Mouse (Mus musculus): ENCODE measurements at regions not wholly inside any gene's neighbourhood (a gene's known extent, or its start where the extent isn't known, plus 50 kb on each side); places are given as distances from the start of the nearest gene placed in this dataset.

GRCm38 (mm10) chrX:140164859-140165258 lies 102.2 kb downstream of the Pih1h3b start:
- no peak for DNase-seq (ENCODE audit: low read depth, low spot score)

DNA sequence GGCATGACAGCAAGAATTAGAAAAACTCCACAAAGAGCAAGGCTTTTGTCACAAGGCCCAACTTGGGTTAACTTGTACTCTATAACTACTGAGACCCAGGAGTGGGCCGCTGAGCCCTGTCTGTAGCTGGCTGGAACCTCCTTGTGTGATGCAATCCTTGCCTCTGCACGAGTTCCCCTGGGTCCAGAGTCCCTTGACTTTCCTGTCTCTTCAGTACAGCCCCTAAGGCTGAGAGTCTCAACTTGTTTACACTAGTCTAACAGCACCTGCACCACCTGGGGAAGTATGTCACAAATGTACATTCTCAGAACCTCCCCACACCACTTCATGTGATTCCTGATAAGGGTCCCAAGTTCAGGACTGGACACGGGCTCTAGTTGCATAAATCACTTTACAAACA lies 103.3 kb downstream of the Pih1h3b start:
- no peak for DNase-seq (ENCODE audit: low read depth, low spot score)

GRCm38 (mm10) chrX:140179850-140180249 lies 117.2 kb downstream of the Pih1h3b start:
- DNase-seq (ENCODE audit: low read depth, low spot score): no peak

- peak; percentile 16 for DNase-seq (ENCODE audit: low read depth, low spot score)
These were observed 120.3 kb downstream of the Pih1h3b start for GRCm38 (mm10) chrX:140183003-140183402.

DNA sequence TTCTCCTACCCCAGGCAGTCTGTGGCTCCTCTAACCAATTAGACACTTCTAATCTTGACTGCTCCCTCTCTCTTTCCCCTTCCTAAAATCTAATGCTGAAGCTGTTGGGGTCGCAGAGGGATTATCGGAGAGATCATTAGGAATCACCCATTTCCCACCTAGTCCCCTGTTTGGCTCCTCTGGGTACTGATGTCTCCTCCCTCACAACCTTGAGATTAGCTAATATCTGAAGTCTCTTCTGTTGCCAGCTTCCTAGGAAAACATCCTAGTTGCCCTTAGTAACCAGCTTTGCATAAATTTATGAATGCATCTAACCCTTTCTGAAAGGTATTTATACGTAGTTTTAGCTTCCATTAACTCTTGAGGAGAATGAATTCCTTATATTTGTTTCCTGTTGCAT lies 138.4 kb upstream of the Frmpd3 start:
- DNase-seq (ENCODE audit: low read depth, low spot score): no peak

DNA sequence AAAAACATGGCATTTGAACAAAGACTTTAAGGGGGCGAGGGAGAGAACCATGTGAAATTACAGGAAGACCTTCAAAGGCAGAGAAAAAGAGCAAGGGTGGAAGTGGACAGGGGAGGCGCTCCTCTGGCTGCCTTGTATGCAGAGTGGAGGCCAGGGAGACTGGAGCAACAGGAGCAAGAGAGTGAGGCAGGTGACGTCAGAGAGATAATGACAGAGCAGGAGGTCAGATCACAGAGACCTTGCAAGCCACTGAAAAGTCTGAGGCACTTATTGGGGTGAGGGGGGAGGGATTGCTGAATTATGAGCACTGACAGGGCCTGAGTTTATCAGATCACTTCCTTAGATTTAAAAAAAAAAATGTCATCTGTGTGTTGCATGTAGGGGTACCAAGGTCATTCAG lies 133.3 kb upstream of the Frmpd3 start:
- no peak for DNase-seq (ENCODE audit: low read depth, low spot score)

DNA sequence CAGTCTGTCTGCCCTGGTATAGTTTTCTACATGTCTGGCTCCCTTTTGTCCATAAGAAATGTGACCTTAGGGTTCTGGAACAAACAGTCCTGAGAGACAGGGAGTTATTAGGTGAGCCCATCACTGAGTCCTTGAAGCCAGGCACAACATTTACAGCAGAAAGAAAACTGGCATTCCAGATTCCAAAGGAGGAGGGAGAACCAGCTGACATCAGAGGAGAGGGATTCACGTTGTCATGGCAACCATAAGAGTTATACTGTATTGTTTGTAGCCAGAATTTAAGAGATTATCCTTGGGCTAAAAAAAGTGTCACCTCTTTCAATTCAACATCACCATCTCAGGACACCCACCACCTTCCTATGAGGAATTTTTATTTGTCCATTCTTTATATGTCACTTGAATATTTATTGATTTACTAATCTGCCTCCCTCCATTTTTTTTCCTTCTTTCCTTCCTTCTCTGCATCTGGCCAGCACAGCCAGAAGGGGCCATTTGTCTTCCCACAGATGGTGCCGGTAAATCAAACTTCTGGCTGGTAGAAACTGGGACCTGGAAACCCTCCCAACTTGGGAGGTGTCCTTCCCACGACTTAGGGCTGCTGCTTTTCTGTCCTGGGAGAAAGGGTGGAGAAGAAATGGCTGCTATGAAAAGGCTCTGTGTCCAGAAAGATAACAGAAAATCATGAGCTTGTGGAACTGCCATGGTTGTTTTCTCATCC lies 129.3 kb upstream of the Frmpd3 start:
- DNase-seq (ENCODE audit: low read depth, low spot score): no peak

DNA sequence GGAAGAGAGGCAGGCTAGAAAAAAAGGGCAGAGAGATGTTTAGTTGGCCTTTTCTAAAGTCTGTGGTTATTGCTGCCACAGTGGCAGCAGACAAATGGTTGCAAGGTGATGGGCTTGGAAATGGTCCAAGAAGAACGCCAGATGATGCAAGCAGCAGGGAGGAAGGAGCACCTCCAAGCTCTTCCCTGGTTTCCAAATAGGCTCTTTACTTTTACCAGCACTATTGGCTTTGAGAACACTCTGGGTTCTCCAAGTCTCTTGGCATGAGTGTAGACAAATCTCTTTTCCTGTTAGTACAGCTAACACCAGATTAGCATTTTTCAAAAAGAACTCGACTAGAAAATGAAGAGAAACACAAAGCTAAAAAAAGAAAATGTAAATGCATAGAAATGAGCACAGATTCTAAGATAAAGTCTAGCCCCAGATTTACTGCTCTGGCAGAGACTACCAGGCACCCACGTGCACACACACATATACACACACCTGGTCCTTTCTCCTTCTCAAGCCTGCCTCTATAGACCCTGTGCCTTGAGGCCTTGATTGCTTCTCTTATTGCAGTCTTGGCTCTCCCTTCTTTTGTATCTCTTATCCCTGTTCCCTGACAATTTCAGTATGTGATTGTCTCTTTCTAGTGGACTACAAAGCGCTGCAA lies 127.7 kb upstream of the Frmpd3 start:
- DNase-seq (ENCODE audit: low read depth, low spot score): no peak

DNA sequence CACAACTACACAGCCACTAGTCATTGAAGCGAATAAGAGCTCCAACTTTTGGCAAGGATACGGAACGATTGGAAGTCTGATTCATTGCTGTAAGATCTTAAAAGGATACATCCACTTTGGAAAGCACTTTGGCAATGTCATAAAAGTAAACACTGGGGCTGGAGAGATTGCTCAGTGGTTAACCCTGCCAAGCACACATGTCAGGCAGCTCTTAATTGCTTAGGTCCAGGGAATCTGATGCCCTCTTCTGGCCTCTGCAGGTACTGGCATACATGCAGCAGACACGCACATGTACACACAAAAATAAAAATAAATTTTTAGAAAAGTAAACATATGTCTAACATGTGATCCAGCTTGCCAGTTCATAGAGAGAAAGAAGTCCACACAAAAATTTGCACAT lies 86.3 kb upstream of the Frmpd3 start:
- peak; percentile 19 for DNase-seq (ENCODE audit: low read depth, low spot score)

DNA sequence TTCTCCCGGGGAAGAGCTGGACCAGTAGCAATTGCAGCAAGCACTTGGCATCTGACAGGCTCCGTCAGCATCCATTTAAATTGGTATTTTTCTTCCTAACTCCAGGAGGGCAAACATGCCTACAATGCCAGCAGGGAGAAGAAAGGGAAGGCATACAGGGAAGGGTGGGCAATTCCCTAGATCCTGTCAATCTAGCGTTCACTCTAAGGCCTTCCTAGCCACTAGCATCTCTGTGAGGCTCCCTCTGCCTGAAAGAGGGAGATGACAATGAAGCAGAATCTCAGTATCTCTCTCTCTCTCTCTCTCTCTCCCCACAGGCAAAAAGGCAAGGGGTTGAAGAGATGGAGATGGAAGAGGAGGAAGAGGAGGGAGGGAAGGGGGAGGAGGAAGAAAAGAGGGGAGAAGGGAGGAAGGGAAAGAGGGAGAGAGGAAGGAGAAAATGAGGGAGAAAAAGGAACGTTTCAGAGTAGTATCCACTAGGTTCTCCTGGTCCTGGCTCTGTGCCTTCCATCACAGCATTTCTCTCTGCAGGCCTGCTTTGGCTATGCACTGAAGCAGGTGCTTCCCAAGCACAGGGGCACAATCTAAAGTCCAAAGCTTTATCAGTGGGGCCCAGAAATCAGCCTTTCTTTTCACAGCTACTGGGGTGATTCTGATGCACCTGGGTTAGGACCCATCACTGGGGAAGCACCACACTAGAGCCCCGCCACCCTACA lies 72.2 kb upstream of the Frmpd3 start:
- no peak for DNase-seq (ENCODE audit: low read depth, low spot score)

DNA sequence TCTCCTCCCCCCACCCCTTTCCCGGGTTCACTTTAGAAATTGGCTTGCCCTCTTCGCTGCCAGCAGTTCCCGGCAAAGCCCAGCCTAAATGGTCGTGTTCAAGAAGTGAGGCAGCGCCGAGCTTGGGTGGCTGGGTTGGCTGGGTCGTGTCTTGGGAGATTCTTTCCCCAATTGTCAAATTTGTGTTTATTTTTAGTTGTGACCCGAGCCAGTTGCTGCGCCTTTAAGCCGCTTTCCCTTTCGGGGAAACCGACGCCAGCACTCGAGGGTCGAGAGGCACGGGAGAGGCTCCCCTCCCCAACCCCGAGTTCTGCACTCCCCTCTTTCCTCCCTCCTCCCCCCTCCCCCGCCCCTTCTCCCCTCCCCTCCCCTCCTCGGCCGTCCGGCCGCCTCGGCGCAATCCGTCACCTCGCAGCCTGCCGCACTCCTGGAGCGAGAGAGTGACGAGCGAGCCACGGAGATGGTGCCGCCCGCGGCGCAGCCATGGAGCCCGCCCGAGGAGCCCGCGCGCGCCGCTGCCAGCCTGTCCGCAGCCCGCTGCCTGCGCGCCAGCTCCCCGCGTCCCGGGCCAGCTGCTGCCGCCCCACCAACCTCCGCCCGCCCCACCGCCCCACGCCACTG lies 64.6 kb upstream of the Frmpd3 start:
- no peak for DNase-seq (ENCODE audit: low read depth, low spot score)

GRCm38 (mm10) chrX:140277978-140278729 lies 63.9 kb upstream of the Frmpd3 start:
- DNase-seq (ENCODE audit: low read depth, low spot score): no peak

- DNase-seq (ENCODE audit: low read depth, low spot score): no peak
These were observed 62.8 kb upstream of the Frmpd3 start for GRCm38 (mm10) chrX:140279266-140279665.

DNA sequence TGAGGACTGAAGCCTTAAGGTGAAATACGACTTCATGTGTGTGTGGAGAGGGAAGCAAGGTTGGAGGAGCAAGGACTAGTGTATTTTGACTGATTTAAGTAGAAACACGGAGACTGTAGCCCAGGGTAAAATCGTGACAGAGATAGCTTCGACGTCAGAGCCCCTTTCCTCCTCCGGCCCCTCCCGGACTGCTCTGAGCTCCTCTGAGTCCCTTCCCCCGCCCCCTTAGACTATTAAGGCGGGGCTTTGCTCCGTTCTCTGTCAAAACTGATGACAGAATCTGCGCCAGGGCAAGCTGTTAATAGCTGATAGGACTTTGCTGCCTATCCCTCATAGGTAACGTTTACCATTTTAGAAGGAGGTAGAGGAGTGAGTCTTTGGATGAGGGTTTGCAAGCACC lies 62.0 kb upstream of the Frmpd3 start:
- DNase-seq (ENCODE audit: low read depth, low spot score): no peak
